Mouse (Mus musculus) lung, adult 2 months (tissue): ENCODE measurements around the gene Cep131.

Experiments used
- CTCF ChIP-seq: fragments of 200-500 bp; IDR thresholded peaks from 2 replicates; pipeline ENCODE4 v1.5.1; 2011; ENCODE audit warnings: mild to moderate bottlenecking, low read length, control low read depth; ENCODE audit not compliant: insufficient read depth
- POLR2A ChIP-seq: fragments of 200-500 bp; IDR thresholded peaks from 2 replicates; pipeline ENCODE4 v1.6.1; 2011; ENCODE audit warnings: low read depth, mild to moderate bottlenecking, control low read depth, low read length, borderline replicate concordance; ENCODE audit errors: extremely low read depth

DNA sequence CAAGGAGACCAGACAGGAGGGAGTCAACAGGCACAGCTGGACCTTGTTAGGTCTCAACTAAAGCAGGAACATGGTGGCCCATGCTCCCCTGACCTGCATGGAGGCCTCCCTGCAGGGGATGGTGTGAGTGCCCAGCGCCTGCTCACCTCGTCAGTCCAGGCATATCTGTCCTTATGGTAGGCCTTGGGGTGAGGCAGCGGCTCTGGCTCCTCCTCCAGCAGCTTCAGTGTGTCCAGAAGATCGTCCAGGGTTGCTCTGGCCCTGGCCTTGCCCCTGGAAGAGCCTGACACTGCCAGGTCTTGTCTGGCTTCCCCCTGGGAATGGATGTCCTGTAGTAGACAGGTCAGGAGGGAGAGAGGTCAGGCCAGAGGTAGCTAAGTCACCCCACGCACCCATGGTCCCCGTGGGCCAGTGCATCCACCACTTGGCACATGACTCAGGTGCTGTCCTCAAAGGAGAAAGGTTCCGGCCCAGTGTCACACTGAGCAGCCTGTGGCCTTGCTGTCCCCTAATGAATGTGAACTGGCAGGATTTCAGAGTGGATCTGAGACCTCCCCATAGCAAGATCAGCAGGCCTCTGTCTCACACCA, 14.8 kb downstream of the Cep131 start:
- no peak for TF ChIP-seq CTCF
- TF ChIP-seq POLR2A: no peak
